Mouse (Mus musculus) cerebellum, adult 2 months (tissue): ENCODE measurements around the gene Ap5s1. TPM values are rescaled to one million over a fixed set of nuclear protein-coding genes. Genes with fewer than 3 reads are reported as not detected.

Experiments used
- DNase-seq, 2 experiments: peaks; one replicate each; pipeline ENCODE4 v3.0.0; 2021
- H3K27ac ChIP-seq: fragments of 200-500 bp; 2 replicates; pipeline ENCODE4 v1.5.1; 2012; ENCODE audit warnings: low read length, control low read depth, inconsistent platforms; ENCODE audit not compliant: insufficient read depth
- H3K27me3 ChIP-seq: fragments of 200-500 bp; 2 replicates; pipeline ENCODE4 v1.6.1; 2012; ENCODE audit warnings: inconsistent platforms, mild to moderate bottlenecking, low read length, moderate library complexity; ENCODE audit not compliant: control insufficient read depth, insufficient read depth
- H3K4me1 ChIP-seq: fragments of 200-500 bp; 2 replicates; pipeline ENCODE4 v1.6.1; 2011; ENCODE audit warnings: low read length; ENCODE audit not compliant: control insufficient read depth, insufficient read depth
- H3K4me3 ChIP-seq: fragments of 200-500 bp; replicated peaks from 2 replicates; pipeline ENCODE3; 2011; ENCODE audit warnings: mild to moderate bottlenecking, low read depth, low read length, control low read depth; ENCODE audit not compliant: insufficient read depth
- CTCF ChIP-seq: fragments of 200-500 bp; IDR thresholded peaks from 2 replicates; pipeline ENCODE4 v1.5.1; 2011; ENCODE audit warnings: low read depth, mild to moderate bottlenecking, control low read depth, low read length, moderate library complexity, borderline replicate concordance; ENCODE audit not compliant: insufficient read depth
- POLR2A ChIP-seq: fragments of 200-500 bp; IDR thresholded peaks from 2 replicates; pipeline ENCODE4 v1.6.1; 2011; ENCODE audit warnings: low read length, control low read depth, borderline replicate concordance; ENCODE audit not compliant: insufficient read depth
- WGBS: fragments of 180-500 bp; shearing (Covaris S2); methylation state at CpG from one replicate; pipeline ENCODE4 v1.1.7; 2018; 5-methylcytosine and 5-hydroxymethylcytosine counted together
- polyA plus RNA-seq: library from polyadenylated mRNA; depleted of rRNA; stranded (reverse); fragments of >200 nt; gene quantifications from 2 replicates; pipeline ENCODE4 v1.2.3, GENCODE M21; 2012; rRNA removed

The Ap5s1 gene
- polyA plus RNA-seq, 1 experiment: 43.7 TPM

DNA sequence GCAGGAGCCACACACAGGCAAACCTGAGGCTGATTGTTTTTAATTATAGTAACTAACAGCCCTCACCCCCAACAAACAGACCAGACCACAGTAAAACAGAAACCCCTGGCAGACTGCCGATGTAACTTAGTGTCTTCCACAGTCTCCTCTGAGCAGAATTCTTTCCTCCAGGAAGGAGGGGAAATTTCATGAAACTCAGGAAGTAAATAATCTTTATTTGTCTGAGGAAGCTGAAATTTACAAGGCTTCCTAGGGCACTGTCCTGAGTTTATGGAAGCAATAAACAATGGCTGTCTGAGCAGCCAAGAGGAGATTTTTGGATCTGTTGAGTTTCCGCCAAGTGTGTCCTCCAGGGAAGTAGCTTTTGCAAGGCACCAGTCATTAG is 47.4 kb downstream of the Ap5s1 start:
- WGBS: 60% methylated on average over 2 of the region's 2 CpGs
- no peak for TF ChIP-seq POLR2A
- no peak for TF ChIP-seq CTCF
- Histone ChIP-seq H3K27me3 (no peaks in the 10 kb centered on the region), H3K4me3 (no peak overlapping the region), H3K4me1 (no peaks in the 10 kb centered on the region), H3K27ac (no peak overlapping the region)
- DNase-seq: no peak

DNA sequence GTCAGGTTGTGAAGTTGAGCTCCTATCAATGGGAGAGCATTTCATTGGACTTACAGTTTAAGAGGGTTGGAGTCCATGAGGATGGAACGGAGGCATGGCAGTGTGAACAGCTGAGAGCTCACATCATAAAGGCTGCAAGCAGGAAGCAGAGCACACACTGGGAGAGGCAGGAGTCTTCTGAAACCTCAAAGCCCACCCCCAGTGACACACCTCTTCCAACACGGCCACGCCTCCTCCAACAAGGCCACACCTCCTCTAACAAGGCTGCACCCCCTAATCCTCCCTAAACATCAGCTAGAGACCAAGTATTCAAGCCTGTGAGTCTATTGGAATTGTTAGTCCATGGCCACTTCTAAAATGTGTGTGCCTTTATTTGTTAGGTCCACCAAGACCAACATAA is 48.9 kb downstream of the Ap5s1 start:
- Histone ChIP-seq H3K27me3 (no peaks in the 10 kb centered on the region), H3K27ac (no peak overlapping the region), H3K4me3 (no peak overlapping the region), H3K4me1 (no peaks in the 10 kb centered on the region)
- DNase-seq: no peak
- 59% methylated on average over 3 of the region's 3 CpGs for WGBS
- TF ChIP-seq CTCF: no peak
- no peak for TF ChIP-seq POLR2A

DNA sequence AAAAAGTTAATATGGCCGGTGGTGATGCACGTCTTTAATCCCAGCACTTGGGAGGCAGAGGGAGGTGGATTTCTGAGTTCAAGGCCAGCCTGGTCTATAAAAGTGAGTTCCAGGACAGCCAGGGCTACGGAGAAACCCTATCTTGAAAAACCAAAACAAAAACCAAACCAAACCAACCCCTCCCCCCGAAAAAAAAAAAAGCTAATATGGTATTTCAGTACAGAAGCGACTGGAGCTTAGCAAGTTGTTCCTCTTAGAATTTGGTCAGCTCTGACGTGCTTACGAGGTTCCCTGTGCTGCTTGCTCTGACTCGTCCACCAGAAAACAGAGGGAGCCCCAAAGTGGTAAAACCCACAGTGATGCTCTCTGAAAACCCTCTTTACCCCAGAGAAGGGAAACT is 51.8 kb downstream of the Ap5s1 start:
- 79% methylated on average over 8 of the region's 8 CpGs for WGBS
- no peaks in the 10 kb centered on the region for H3K4me1 ChIP-seq
- no peak for DNase-seq
- no peaks in the 10 kb centered on the region for H3K27me3 ChIP-seq
- H3K27ac ChIP-seq: no peak overlapping the region
- no peak overlapping the region for H3K4me3 ChIP-seq
- TF ChIP-seq CTCF (no peak), POLR2A (no peak)

DNA sequence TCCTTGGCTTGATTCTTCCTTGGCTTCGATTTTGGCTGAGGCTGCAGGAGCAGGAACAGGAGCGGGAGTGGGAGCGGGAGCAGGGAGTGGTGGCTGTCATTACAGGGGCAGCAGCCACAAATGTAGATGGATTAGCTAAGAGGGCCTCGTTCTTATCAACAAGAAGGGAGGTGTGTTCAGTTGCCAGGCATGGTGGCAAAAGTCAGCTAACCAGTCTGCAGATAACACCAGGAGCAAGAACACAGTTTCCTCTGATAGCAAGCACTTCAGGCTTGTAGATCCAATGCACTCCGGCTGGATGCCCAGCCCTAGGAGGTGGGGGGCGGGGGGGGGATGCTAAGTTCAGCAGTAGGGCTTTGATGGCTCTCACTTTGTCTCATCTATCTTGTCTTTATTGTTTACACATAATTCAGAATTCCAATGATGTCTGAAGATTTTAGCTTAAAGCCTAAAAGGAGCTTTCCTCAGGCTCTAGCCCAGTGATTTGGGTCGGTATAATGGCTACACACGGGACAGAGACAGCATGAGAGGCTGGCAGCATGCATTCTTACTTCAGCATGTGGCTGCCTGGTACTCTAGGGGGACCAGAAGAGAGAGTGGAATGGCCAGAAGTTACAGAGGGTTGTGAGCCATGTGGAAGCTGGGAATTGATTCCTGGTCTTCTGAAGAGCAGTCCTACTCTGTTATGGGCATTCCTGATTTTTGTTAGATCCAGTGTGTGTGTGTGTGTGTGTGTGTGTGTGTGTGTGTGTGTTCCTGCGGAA is 53.8 kb downstream of the Ap5s1 start:
- TF ChIP-seq CTCF: no peak
- TF ChIP-seq POLR2A: no peak
- no peak for DNase-seq
- Histone ChIP-seq H3K27ac (no peak overlapping the region), H3K27me3 (no peaks in the 10 kb centered on the region), H3K4me3 (no peak overlapping the region), H3K4me1 (no peaks in the 10 kb centered on the region; the same call in 1 of the 2 replicates)
- WGBS: 51% methylated on average over 9 of the region's 9 CpGs

DNA sequence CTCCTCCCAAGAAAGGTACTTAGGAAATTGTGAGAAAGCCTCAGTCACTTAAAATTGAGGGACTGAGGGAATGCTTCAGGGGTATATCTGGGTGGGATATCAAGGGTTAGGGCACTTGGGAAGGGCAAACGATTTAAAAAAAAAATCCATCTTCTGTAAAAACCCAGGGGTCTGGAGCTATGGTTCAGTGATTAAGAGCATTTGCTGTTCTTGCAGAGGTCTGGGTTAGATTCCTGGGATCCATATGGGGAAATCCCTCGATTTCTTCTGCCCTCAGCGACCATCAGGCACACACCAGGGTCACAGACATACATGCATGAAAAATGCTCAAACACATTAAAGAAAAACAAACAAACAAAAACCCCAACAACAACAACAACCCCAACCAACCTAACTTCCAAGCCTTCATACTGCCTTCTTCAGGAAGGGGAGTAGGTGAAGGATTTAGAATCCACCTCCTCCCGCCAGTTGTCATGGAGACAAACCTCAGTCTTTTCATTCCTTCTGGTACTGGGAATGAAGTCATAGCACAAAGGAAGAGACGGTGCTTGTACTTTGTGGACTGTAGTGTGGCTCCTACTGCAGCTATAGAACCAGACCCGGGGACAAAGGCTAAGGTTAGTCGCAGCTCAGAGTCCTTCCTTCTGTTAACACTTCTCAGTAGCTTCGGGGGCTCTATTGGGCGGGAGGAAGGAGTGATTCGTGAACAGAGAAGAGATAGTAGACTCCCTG is 54.8 kb downstream of the Ap5s1 start:
- WGBS: 4% methylated on average over 10 of the region's 10 CpGs
- peak overlapping the region; percentile 74 for H3K27ac ChIP-seq
- no peak for DNase-seq
- no peak for TF ChIP-seq CTCF
- no peak for TF ChIP-seq POLR2A
- H3K4me1 ChIP-seq: no peaks in the 10 kb centered on the region; the same call in 1 of the 2 replicates
- H3K4me3 ChIP-seq: peak overlapping the region; percentile 74
- H3K27me3 ChIP-seq: no peaks in the 10 kb centered on the region

DNA sequence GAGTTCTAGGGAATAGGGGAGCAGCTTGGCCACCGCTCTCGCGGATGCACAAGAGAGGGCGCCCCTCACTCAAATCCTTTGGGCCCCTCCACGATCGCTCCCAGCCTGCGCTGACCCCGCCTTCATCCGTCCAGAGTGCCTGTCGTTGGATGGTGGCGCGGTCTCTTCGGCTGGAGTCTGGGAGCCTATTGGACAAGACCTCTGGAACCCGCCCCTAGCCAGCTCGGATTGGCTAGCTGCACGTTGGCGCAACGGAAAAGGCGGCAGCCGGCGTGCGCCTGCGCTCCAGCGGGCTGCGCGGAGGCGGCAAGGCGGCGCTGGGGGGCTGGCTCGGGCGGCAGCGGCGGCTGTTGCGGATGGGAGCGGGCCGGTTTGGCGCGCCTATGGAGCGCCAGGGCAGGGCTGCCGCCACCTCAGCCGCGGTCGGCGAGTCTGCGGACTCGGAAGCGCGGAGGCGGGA is 55.4 kb downstream of the Ap5s1 start, which contains the start of gene Pank2:
Gene Pank2 (plus strand): TSS at position 283 of the 460 bp plus-strand sequence.
- under 1% methylated on average over 47 of the region's 49 CpGs for WGBS

More for the DNA sequence above, 55.4 kb downstream of the Ap5s1 start, which contains the start of gene Pank2:
- H3K27me3 ChIP-seq: no peaks in the 10 kb centered on the region
- peak within 1 kb of the TSS; percentile 74 for H3K27ac ChIP-seq
- H3K4me1 ChIP-seq: no peaks in the 10 kb centered on the region; the same call in 1 of the 2 replicates
- peak; percentile 98 to 99 for DNase-seq
- peak within 1 kb of the TSS; percentile 84 for H3K4me3 ChIP-seq
- TF ChIP-seq POLR2A: peak; percentile 76
- TF ChIP-seq CTCF: no peak

Other genes starting within 250 kb of the Ap5s1 start
- 75.1 and 87.0 TPM in 2 replicates for gene Gfra4, start 164.0 kb upstream of the Ap5s1 start, polyA plus RNA-seq
- gene Adam33, start 143.3 kb upstream of the Ap5s1 start, polyA plus RNA-seq: 1.5 and 3.6 TPM in 2 replicates
- gene Siglec1, start 120.3 kb upstream of the Ap5s1 start, polyA plus RNA-seq: 0.07 and 0.17 TPM in 2 replicates
- 7.8 and 8.0 TPM in 2 replicates for gene Hspa12b, start 79.8 kb upstream of the Ap5s1 start, polyA plus RNA-seq
- gene Gm11037, start 73.6 kb upstream of the Ap5s1 start, polyA plus RNA-seq: not detected in 2 replicates
- 137 and 143 TPM in 2 replicates for gene 1700037H04Rik, start 47.0 kb upstream of the Ap5s1 start, polyA plus RNA-seq
- gene Cenpb, start 27.0 kb upstream of the Ap5s1 start, polyA plus RNA-seq: 66.2 and 72.5 TPM in 2 replicates
- gene Cdc25b, start 20.1 kb upstream of the Ap5s1 start, polyA plus RNA-seq: 25.7 and 26.4 TPM in 2 replicates
- gene Spef1, start 19.8 kb upstream of the Ap5s1 start, polyA plus RNA-seq: 9.9 and 10.2 TPM in 2 replicates
- gene Mavs, start 27.0 kb downstream of the Ap5s1 start, polyA plus RNA-seq: 11.6 and 12.6 TPM in 2 replicates
- gene Pank2, start 55.4 kb downstream of the Ap5s1 start, polyA plus RNA-seq: 35.6 and 36.7 TPM in 2 replicates
- 14.5 and 14.6 TPM in 2 replicates for gene Rnf24, start 145.8 kb downstream of the Ap5s1 start, polyA plus RNA-seq